24 mouse cellular contexts compared by ENCODE assay signal in genomic region chr15:92840035-92840434, GRCm38 (mm10).
DNase-seq lines count a peak whose midpoint lies in the region; ATAC-seq and TF ChIP-seq lines count a peak whose summit lies in the region.
"Had no signal": no experiment of that assay in that cellular context is flagged by ENCODE, and none has a peak within 500 bp of the region (broad histone marks: within the 10 kb centered on the region; RNA-seq: fewer than 3 reads in every experiment).

No protein-coding gene starts in this region.

- ATAC-seq in forebrain, embryonic 13.5 days, result peak; percentile 59
- ATAC-seq in forebrain, embryonic 12.5 days (ENCODE audit: low FRiP score), result no peak
- no peak for ATAC-seq in midbrain, embryonic 15.5 days (replicated peaks)
- peak; percentile 58; the same call in 1 of the 2 replicates for ATAC-seq in forebrain, embryonic 14.5 days
- peak; percentile 55 for ATAC-seq in hindbrain, postnatal 0 days
- ATAC-seq: intestine, embryonic 16.5 days; liver, embryonic 12.5 days; liver, postnatal 0 days; Patski had no signal

- no peaks in the 10 kb centered on the region for H3K36me3 ChIP-seq in forebrain, embryonic 13.5 days (ENCODE audit: poor library complexity, severe bottlenecking)
- no peaks in the 10 kb centered on the region for H3K36me3 ChIP-seq in forebrain, embryonic 12.5 days (replicated peaks)
- no peaks in the 10 kb centered on the region for H3K36me3 ChIP-seq in midbrain, embryonic 15.5 days (replicated peaks)
- H3K36me3 ChIP-seq in midbrain, embryonic 10.5 days, result no peaks in the 10 kb centered on the region
- H3K36me3 ChIP-seq in forebrain, embryonic 14.5 days (ENCODE audit: control insufficient read depth, insufficient read depth, low read length), result no peaks in the 10 kb centered on the region
- no peaks in the 10 kb centered on the region for H3K36me3 ChIP-seq in hindbrain, postnatal 0 days (ENCODE audit: insufficient read depth, low read length)
- H3K36me3 ChIP-seq: embryonic facial prominence, embryonic 12.5 days; G1E; liver, embryonic 12.5 days had no signal

- H3K4me3 ChIP-seq in forebrain, embryonic 13.5 days, result no peak overlapping the region
- no peak overlapping the region for H3K4me3 ChIP-seq in forebrain, embryonic 12.5 days (replicated peaks)
- no peak overlapping the region for H3K4me3 ChIP-seq in midbrain, embryonic 15.5 days
- H3K4me3 ChIP-seq in midbrain, embryonic 10.5 days, result no peak overlapping the region
- no peak overlapping the region for H3K4me3 ChIP-seq in forebrain, embryonic 14.5 days (ENCODE audit: low read depth, low read length)
- H3K4me3 ChIP-seq in hindbrain, postnatal 0 days (ENCODE audit: low read length), result no peak overlapping the region
- H3K4me3 ChIP-seq: embryonic facial prominence, embryonic 12.5 days; liver, embryonic 12.5 days had no signal

- WGBS in forebrain, embryonic 13.5 days, result 62% methylated on average over 5 of the region's 5 CpGs
- 66% methylated on average over 5 of the region's 5 CpGs for WGBS in forebrain, embryonic 12.5 days
- 72% methylated on average over 5 of the region's 5 CpGs for WGBS in midbrain, embryonic 15.5 days
- WGBS in midbrain, embryonic 10.5 days, result 81% methylated on average over 5 of the region's 5 CpGs
- 63% methylated on average over 5 of the region's 5 CpGs for WGBS in forebrain, embryonic 14.5 days
- WGBS in hindbrain, postnatal 0 days, result 39% methylated on average over 5 of the region's 5 CpGs

- DNase-seq in midbrain, embryonic 10.5 days (ENCODE audit: low spot score), result no peak
- peak; percentile 28 for DNase-seq in forebrain, embryonic 14.5 days (ENCODE audit: low spot score)
- DNase-seq in hindbrain, postnatal 0 days (ENCODE audit: low spot score), result no peak
- no peak for DNase-seq in MN1 (ENCODE audit: low spot score)
- DNase-seq: adrenal gland, postnatal 14 days; cerebellum, adult 11-12 months; gastrocnemius, postnatal 14 days; heart, postnatal 14 days; kidney, adult 8-10 months; kidney, postnatal 10 days; layer of hippocampus, postnatal 36 days; liver, postnatal 0 days; lung, postnatal 36 days; thymus, adult 18-20 months; thymus, postnatal 36 days had no signal

- no peak for TF ChIP-seq CTCF in hindbrain, postnatal 0 days (IDR thresholded peaks at IDR 0.05; ENCODE audit: low read depth)

- no peaks in the 10 kb centered on the region for H3K9me3 ChIP-seq in forebrain, embryonic 13.5 days (replicated peaks)
- no peaks in the 10 kb centered on the region for H3K9me3 ChIP-seq in forebrain, embryonic 12.5 days
- no peaks in the 10 kb centered on the region for H3K9me3 ChIP-seq in midbrain, embryonic 15.5 days
- H3K9me3 ChIP-seq in midbrain, embryonic 10.5 days (replicated peaks), result no peaks in the 10 kb centered on the region
- H3K9me3 ChIP-seq in forebrain, embryonic 14.5 days (replicated peaks; ENCODE audit: control insufficient read depth, low read length), result no peaks in the 10 kb centered on the region
- no peaks in the 10 kb centered on the region for H3K9me3 ChIP-seq in hindbrain, postnatal 0 days (ENCODE audit: low read length)
- H3K9me3 ChIP-seq: embryonic facial prominence, embryonic 12.5 days; liver, embryonic 12.5 days had no signal

- H3K9ac ChIP-seq in forebrain, embryonic 13.5 days, result no peak overlapping the region
- H3K9ac ChIP-seq in forebrain, embryonic 12.5 days, result no peak overlapping the region
- no peak overlapping the region for H3K9ac ChIP-seq in midbrain, embryonic 15.5 days
- no peak overlapping the region for H3K9ac ChIP-seq in forebrain, embryonic 14.5 days (ENCODE audit: low read length)
- no peak overlapping the region for H3K9ac ChIP-seq in hindbrain, postnatal 0 days (replicated peaks; ENCODE audit: low read length)
- H3K9ac ChIP-seq: embryonic facial prominence, embryonic 12.5 days; liver, embryonic 12.5 days; liver, postnatal 0 days had no signal

- no peaks in the 10 kb centered on the region for H3K27me3 ChIP-seq in forebrain, embryonic 13.5 days
- no peaks in the 10 kb centered on the region for H3K27me3 ChIP-seq in forebrain, embryonic 12.5 days
- no peaks in the 10 kb centered on the region for H3K27me3 ChIP-seq in midbrain, embryonic 15.5 days (replicated peaks)
- no peaks in the 10 kb centered on the region for H3K27me3 ChIP-seq in midbrain, embryonic 10.5 days (ENCODE audit: low read depth, poor library complexity, severe bottlenecking)
- no peaks in the 10 kb centered on the region for H3K27me3 ChIP-seq in forebrain, embryonic 14.5 days (replicated peaks; ENCODE audit: control insufficient read depth, insufficient read depth, low read length)
- no peaks in the 10 kb centered on the region for H3K27me3 ChIP-seq in hindbrain, postnatal 0 days (ENCODE audit: insufficient read depth, low read length)
- H3K27me3 ChIP-seq: embryonic facial prominence, embryonic 12.5 days; liver, embryonic 12.5 days had no signal

- no peak overlapping the region for H3K4me2 ChIP-seq in forebrain, embryonic 13.5 days
- H3K4me2 ChIP-seq in forebrain, embryonic 12.5 days, result no peak overlapping the region
- H3K4me2 ChIP-seq in midbrain, embryonic 15.5 days, result no peak overlapping the region
- no peak overlapping the region for H3K4me2 ChIP-seq in forebrain, embryonic 14.5 days (ENCODE audit: low read length)
- H3K4me2 ChIP-seq in hindbrain, postnatal 0 days (ENCODE audit: low read depth, low read length), result no peak overlapping the region
- H3K4me2 ChIP-seq: embryonic facial prominence, embryonic 12.5 days; liver, embryonic 12.5 days had no signal

- H3K4me1 ChIP-seq in forebrain, embryonic 13.5 days, result peaks cover 9% of the 10 kb centered on the region; the same call in 1 of the 2 replicates
- H3K4me1 ChIP-seq in forebrain, embryonic 12.5 days, result peaks cover 4% of the 10 kb centered on the region
- H3K4me1 ChIP-seq in midbrain, embryonic 15.5 days, result 0 out of 2 replicates have a peak, but pooled peaks cover 3% of the 10 kb centered on the region
- no peaks in the 10 kb centered on the region for H3K4me1 ChIP-seq in midbrain, embryonic 10.5 days
- H3K4me1 ChIP-seq in forebrain, embryonic 14.5 days (ENCODE audit: control insufficient read depth, insufficient read depth, low read length), result peaks cover 5% of the 10 kb centered on the region; the same call in 1 of the 2 replicates
- H3K4me1 ChIP-seq in hindbrain, postnatal 0 days (ENCODE audit: insufficient read depth, low read length), result no peaks in the 10 kb centered on the region
- H3K4me1 ChIP-seq: embryonic facial prominence, embryonic 12.5 days; liver, embryonic 12.5 days had no signal

- peak overlapping the region; percentile 40; the same call in 1 of the 2 replicates for H3K27ac ChIP-seq in forebrain, embryonic 13.5 days
- H3K27ac ChIP-seq in forebrain, embryonic 12.5 days, result no peak overlapping the region
- peak overlapping the region; percentile 42; the same call in 1 of the 2 replicates for H3K27ac ChIP-seq in midbrain, embryonic 15.5 days
- no peak overlapping the region for H3K27ac ChIP-seq in midbrain, embryonic 10.5 days (replicated peaks)
- H3K27ac ChIP-seq in forebrain, embryonic 14.5 days (ENCODE audit: low read depth, low read length), result no peak overlapping the region
- peak overlapping the region; percentile 52; the same call in 1 of the 2 replicates for H3K27ac ChIP-seq in hindbrain, postnatal 0 days
- H3K27ac ChIP-seq: embryonic facial prominence, embryonic 12.5 days; liver, embryonic 12.5 days; stomach, postnatal 0 days had no signal

Comparison
In these comparisons a context has a peak if more than half of its experiments do, and no peak if none do; other contexts are left out.
1. ATAC-seq: peak in forebrain, embryonic 13.5 days (single experiment), forebrain, embryonic 14.5 days (single experiment) and hindbrain, postnatal 0 days (single experiment); none in forebrain, embryonic 12.5 days (single experiment) and midbrain, embryonic 15.5 days (single experiment).
2. H3K27ac ChIP-seq: peak in forebrain, embryonic 13.5 days (single experiment), midbrain, embryonic 15.5 days (single experiment) and hindbrain, postnatal 0 days (single experiment); none in forebrain, embryonic 12.5 days (single experiment), midbrain, embryonic 10.5 days (single experiment) and forebrain, embryonic 14.5 days (single experiment).